Mouse (Mus musculus): ENCODE results near the gene Slc13a2. TPM values are rescaled to one million over a fixed set of nuclear protein-coding genes. Genes with fewer than 3 reads are reported as not detected.

Slc13a2 gene
- polyA plus RNA-seq, 1 experiment from 2014 or later = not detected

GRCm38 (mm10) chr11:78347908-78348307 is 74.1 kb downstream of the Slc13a2 start:
- Histone ChIP-seq H3K4me1 (peaks cover 44% of the 10 kb centered on the region), H3K4me3 (no peak overlapping the region), H3K9ac (no peak overlapping the region), H3K36me3 (peaks cover 23% of the 10 kb centered on the region), H3K27me3 (no peaks in the 10 kb centered on the region), H3K9me3 (no peaks in the 10 kb centered on the region), H3K4me2 (no peak overlapping the region), H3K27ac (no peak overlapping the region)
- ATAC-seq (ENCODE audit: insufficient number of reproducible peaks, insufficient read depth, low FRiP score, low TSS enrichment, low read depth) = no peak
- 80% methylated on average over 9 of the region's 9 CpGs for WGBS

Other genes starting within 250 kb of the Slc13a2 start
- gene Nek8, start 245.5 kb downstream of the Slc13a2 start, polyA plus RNA-seq (2015; fragmentation: Nextera tagmentation; extraction: Ambion mirVana) = 17.4 and 18.1 TPM in 2 replicates
- 15.4 and 17.2 TPM in 2 replicates for gene Tlcd1, start 245.5 kb downstream of the Slc13a2 start, polyA plus RNA-seq (2015; fragmentation: Nextera tagmentation; extraction: Ambion mirVana)
- gene Rpl23a, start 238.6 kb downstream of the Slc13a2 start, polyA plus RNA-seq (2015; fragmentation: Nextera tagmentation; extraction: Ambion mirVana) = 1,597 and 1,678 TPM in 2 replicates
- 172 and 188 TPM in 2 replicates for gene Rab34, start 233.8 kb downstream of the Slc13a2 start, polyA plus RNA-seq (2015; fragmentation: Nextera tagmentation; extraction: Ambion mirVana)
- 3.2 and 4.1 TPM in 2 replicates for gene Proca1, start 228.8 kb downstream of the Slc13a2 start, polyA plus RNA-seq (2015; fragmentation: Nextera tagmentation; extraction: Ambion mirVana)
- gene Sdf2, start 176.5 kb downstream of the Slc13a2 start, polyA plus RNA-seq (2015; fragmentation: Nextera tagmentation; extraction: Ambion mirVana) = 81.9 and 90.6 TPM in 2 replicates
- gene Supt6, start 176.2 kb downstream of the Slc13a2 start, polyA plus RNA-seq (2015; fragmentation: Nextera tagmentation; extraction: Ambion mirVana) = 30.3 and 32.2 TPM in 2 replicates
- gene 2610507B11Rik, start 160.5 kb downstream of the Slc13a2 start, polyA plus RNA-seq (2015; fragmentation: Nextera tagmentation; extraction: Ambion mirVana) = 73.7 and 79.6 TPM in 2 replicates
- gene BC030499, start 131.4 kb downstream of the Slc13a2 start, polyA plus RNA-seq (2015; fragmentation: Nextera tagmentation; extraction: Ambion mirVana) = 0.28 TPM in 1 of 2 replicates, not detected in the other
- gene Spag5, start 120.7 kb downstream of the Slc13a2 start, polyA plus RNA-seq (2015; fragmentation: Nextera tagmentation; extraction: Ambion mirVana) = 36.4 and 44.3 TPM in 2 replicates
- 16.6 and 21.1 TPM in 2 replicates for gene Aldoc, start 99.2 kb downstream of the Slc13a2 start, polyA plus RNA-seq (2015; fragmentation: Nextera tagmentation; extraction: Ambion mirVana)
- 75.7 and 79.5 TPM in 2 replicates for gene Pigs, start 93.8 kb downstream of the Slc13a2 start, polyA plus RNA-seq (2015; fragmentation: Nextera tagmentation; extraction: Ambion mirVana)
- 66.7 and 71.4 TPM in 2 replicates for gene Unc119, start 78.7 kb downstream of the Slc13a2 start, polyA plus RNA-seq (2015; fragmentation: Nextera tagmentation; extraction: Ambion mirVana)
- 0.73 and 1.1 TPM in 2 replicates for gene Foxn1, start 35.7 kb downstream of the Slc13a2 start, polyA plus RNA-seq (2015; fragmentation: Nextera tagmentation; extraction: Ambion mirVana)
- 13.5 and 16.2 TPM in 2 replicates for gene Slc46a1, start 43.5 kb upstream of the Slc13a2 start, polyA plus RNA-seq (2015; fragmentation: Nextera tagmentation; extraction: Ambion mirVana)
- gene Sarm1, start 75.5 kb upstream of the Slc13a2 start, polyA plus RNA-seq (2015; fragmentation: Nextera tagmentation; extraction: Ambion mirVana) = 2.6 and 3.2 TPM in 2 replicates
- gene Vtn, start 76.9 kb upstream of the Slc13a2 start, polyA plus RNA-seq (2015; fragmentation: Nextera tagmentation; extraction: Ambion mirVana) = 2.2 and 8.7 TPM in 2 replicates
- not detected in 2 replicates for gene Sebox, start 81.2 kb upstream of the Slc13a2 start, polyA plus RNA-seq (2015; fragmentation: Nextera tagmentation; extraction: Ambion mirVana)
- 46.6 and 50.9 TPM in 2 replicates for gene Tmem199, start 90.0 kb upstream of the Slc13a2 start, polyA plus RNA-seq (2015; fragmentation: Nextera tagmentation; extraction: Ambion mirVana)
- 168 and 182 TPM in 2 replicates for gene Poldip2, start 90.0 kb upstream of the Slc13a2 start, polyA plus RNA-seq (2015; fragmentation: Nextera tagmentation; extraction: Ambion mirVana)
- 73.0 and 78.1 TPM in 2 replicates for gene Tnfaip1, start 114.1 kb upstream of the Slc13a2 start, polyA plus RNA-seq (2015; fragmentation: Nextera tagmentation; extraction: Ambion mirVana)
- 176 and 183 TPM in 2 replicates for gene Ift20, start 114.1 kb upstream of the Slc13a2 start, polyA plus RNA-seq (2015; fragmentation: Nextera tagmentation; extraction: Ambion mirVana)
- 61.0 and 66.7 TPM in 2 replicates for gene Tmem97, start 128.6 kb upstream of the Slc13a2 start, polyA plus RNA-seq (2015; fragmentation: Nextera tagmentation; extraction: Ambion mirVana)

All from embryonic facial prominence, embryonic 13.5 days (tissue).